Mouse (Mus musculus) liver, embryonic 16.5 days (tissue): ENCODE data around the gene Adck1. TPM values are rescaled to one million over a fixed set of nuclear protein-coding genes. Genes with fewer than 3 reads are reported as not detected.

Experiments
- ATAC-seq: fragments of 200-750 bp; cut with Nextera tagmentation; 2 replicates; pipeline ENCODE4 v1.8.0; 2017; ENCODE audit warnings: low read depth, mild to moderate bottlenecking, moderate number of reproducible peaks, moderate library complexity
- H3K27ac ChIP-seq: fragments of 300-500 bp; sonication (generic); 2 replicates; pipeline ENCODE4 v1.5.1; 2014; ENCODE audit warnings: mild to moderate bottlenecking, low read length
- H3K27me3 ChIP-seq: fragments of 300-500 bp; sonication (generic); 2 replicates; pipeline ENCODE4 v1.6.1; 2014; ENCODE audit warnings: low read depth, low read length, mixed read lengths; ENCODE audit not compliant: control insufficient read depth, insufficient read depth
- H3K36me3 ChIP-seq: fragments of 300-500 bp; sonication (generic); 2 replicates; pipeline ENCODE4 v1.6.1; 2014; ENCODE audit warnings: mild to moderate bottlenecking; ENCODE audit not compliant: control insufficient read depth, insufficient read depth
- H3K4me1 ChIP-seq: fragments of 300-500 bp; sonication (generic); 2 replicates; pipeline ENCODE4 v1.6.1; 2014; ENCODE audit warnings: low read depth, low read length, mixed read lengths; ENCODE audit not compliant: control insufficient read depth
- H3K4me2 ChIP-seq: fragments of 300-500 bp; sonication (generic); 2 replicates; pipeline ENCODE4 v1.6.1; 2014; ENCODE audit warnings: low read depth, low read length, mixed read lengths
- H3K4me3 ChIP-seq: fragments of 300-500 bp; sonication (generic); 2 replicates; pipeline ENCODE4 v1.5.1; 2014; ENCODE audit warnings: low read depth, mild to moderate bottlenecking, low read length
- H3K9ac ChIP-seq: fragments of 300-500 bp; sonication (generic); 2 replicates; pipeline ENCODE4 v1.6.1; 2014; ENCODE audit warnings: low read depth, low read length
- H3K9me3 ChIP-seq: fragments of 300-500 bp; sonication (generic); replicated peaks from 2 replicates; pipeline ENCODE4 v1.6.1; 2016; ENCODE audit warnings: low read length; ENCODE audit not compliant: control insufficient read depth
- WGBS: fragments of 180-500 bp; shearing (Covaris S2); extraction: QIAGEN DNeasy Blood & Tissue Kit; methylation state at CpG from one replicate; pipeline ENCODE4 v1.1.7; 2014; ENCODE audit not compliant: insufficient replicate concordance; 5-methylcytosine and 5-hydroxymethylcytosine counted together
- polyA plus RNA-seq: library from polyadenylated mRNA; unstranded; fragments of >200 nt; fragmentation: Nextera tagmentation; extraction: Ambion mirVana; gene quantifications from 2 replicates; pipeline ENCODE4 v1.2.1, GENCODE M21; 2015

Adck1 gene
- polyA plus RNA-seq, 1 experiment from 2014 or later, result 5.7 TPM

DNA sequence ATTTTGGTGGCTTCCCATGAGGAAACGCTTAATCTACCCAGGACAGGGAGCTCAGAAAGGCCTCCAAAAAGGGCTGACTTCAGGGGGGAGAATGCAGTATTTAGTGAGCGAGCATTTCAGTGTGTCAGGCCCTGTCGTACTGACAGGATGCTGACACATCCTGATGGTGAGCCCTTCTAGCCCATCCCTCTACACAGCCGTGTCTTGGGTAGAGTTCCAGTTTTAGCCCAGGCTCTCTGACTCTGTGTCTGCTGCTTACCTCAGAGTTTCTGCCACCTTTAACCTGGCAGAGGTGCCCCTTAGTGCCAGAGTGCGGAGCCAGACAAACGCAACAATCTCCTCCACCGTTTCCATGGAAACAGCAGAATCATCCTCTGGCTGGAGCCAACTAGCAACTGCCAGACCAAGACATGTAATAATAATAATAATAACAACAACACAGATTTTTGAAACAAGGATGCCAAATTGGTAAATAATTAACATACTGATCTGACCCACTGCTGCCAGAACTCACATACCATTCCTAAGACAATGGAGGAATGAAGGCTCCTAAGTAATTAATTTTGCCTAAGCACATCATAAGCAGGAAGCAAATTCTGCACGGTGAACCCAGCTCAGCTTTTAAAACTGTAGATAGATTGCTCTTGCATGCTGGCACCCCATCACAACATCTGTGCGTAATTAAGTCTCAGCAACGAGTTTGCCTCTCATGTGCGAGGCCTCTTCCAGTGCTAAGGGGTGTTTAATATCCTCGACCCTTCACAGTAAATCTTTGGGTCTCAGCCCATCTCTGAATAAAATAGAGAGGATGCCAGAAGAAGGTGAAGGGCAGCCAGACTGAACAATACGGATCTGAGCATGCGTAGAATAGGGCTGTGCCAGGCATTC, 81.8 kb downstream of the Adck1 start:
- WGBS, result 77% methylated on average over 14 of the region's 14 CpGs
- ATAC-seq, result no peak

GRCm38 (mm10) chr12:88444040-88444439, 83.7 kb downstream of the Adck1 start:
- WGBS, result 61% methylated on average over 5 of the region's 5 CpGs
- ATAC-seq, result peak; percentile 80
- Histone ChIP-seq H3K27ac (no peak overlapping the region), H3K4me1 (no peaks in the 10 kb centered on the region; the same call in 1 of the 2 replicates), H3K36me3 (no peaks in the 10 kb centered on the region), H3K4me3 (no peak overlapping the region), H3K27me3 (no peaks in the 10 kb centered on the region), H3K9ac (no peak overlapping the region), H3K4me2 (no peak overlapping the region), H3K9me3 (no peaks in the 10 kb centered on the region)

More for the DNA sequence above, 81.8 kb downstream of the Adck1 start:
- Histone ChIP-seq H3K27me3 (no peaks in the 10 kb centered on the region), H3K4me2 (no peak overlapping the region), H3K9ac (no peak overlapping the region), H3K27ac (no peak overlapping the region), H3K4me1 (no peaks in the 10 kb centered on the region; the same call in 1 of the 2 replicates), H3K4me3 (no peak overlapping the region), H3K9me3 (no peaks in the 10 kb centered on the region), H3K36me3 (no peaks in the 10 kb centered on the region)

- H3K9ac ChIP-seq, result no peak overlapping the region
- 83% methylated on average over 3 of the region's 3 CpGs for WGBS
- H3K4me2 ChIP-seq, result no peak overlapping the region
- no peak overlapping the region for H3K27ac ChIP-seq
- no peaks in the 10 kb centered on the region; the same call in 1 of the 2 replicates for H3K4me1 ChIP-seq
- no peak overlapping the region for H3K4me3 ChIP-seq
- H3K36me3 ChIP-seq, result no peaks in the 10 kb centered on the region
- no peaks in the 10 kb centered on the region for H3K27me3 ChIP-seq
- H3K9me3 ChIP-seq, result no peaks in the 10 kb centered on the region
- ATAC-seq, result no peak
Observed at GRCm38 (mm10) chr12:88445471-88445870, 85.1 kb downstream of the Adck1 start.

DNA sequence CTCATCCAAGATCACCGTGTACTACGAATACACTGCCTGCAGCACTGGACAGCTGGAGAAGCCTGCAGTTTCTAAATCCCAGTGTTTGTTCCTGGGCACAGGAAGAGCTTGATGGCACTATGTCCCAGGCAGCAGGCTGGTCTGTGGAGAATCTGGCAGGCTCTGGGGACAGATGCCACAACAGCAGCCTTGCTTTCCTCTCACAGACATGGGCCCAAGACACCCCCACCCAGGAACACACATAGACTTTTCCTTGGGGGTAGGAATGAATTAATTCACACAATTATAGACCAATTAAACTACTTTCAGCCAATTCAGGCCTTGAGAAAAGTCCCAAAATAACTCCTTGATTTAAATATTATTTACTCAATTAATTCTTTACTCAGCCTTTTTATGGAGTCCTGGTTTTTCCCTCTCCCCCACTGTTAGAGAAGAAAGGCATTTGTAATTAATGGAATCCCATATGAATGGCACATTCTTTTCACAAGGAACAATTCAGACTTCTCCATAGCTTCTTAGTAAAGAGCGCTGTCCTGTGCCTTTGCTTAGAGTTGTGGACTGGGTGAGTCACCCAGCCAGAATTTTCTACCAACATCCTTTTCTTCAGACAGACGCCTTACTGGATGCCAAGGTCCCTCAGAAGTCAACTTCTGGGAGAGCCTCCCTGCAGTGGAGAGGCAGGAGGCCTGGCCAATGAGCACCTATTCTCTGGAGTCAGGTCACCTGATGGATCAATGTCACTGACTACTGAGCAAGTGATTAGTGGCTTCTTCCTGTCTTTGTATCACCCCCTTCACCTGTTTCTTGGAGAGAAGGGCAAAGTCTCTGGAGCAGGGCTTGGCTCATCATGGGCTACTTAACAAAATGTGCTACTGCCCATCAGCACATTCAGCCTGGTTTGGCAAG, 90.6 kb downstream of the Adck1 start:
- no peak for ATAC-seq
- WGBS, result 68% methylated on average over 4 of the region's 4 CpGs
- H3K27me3 ChIP-seq, result no peaks in the 10 kb centered on the region
- H3K9me3 ChIP-seq, result no peaks in the 10 kb centered on the region
- H3K4me2 ChIP-seq, result no peak overlapping the region
- no peaks in the 10 kb centered on the region for H3K4me1 ChIP-seq
- H3K27ac ChIP-seq, result no peak overlapping the region
- no peak overlapping the region for H3K4me3 ChIP-seq
- H3K9ac ChIP-seq, result no peak overlapping the region
- no peaks in the 10 kb centered on the region for H3K36me3 ChIP-seq

- no peaks in the 10 kb centered on the region for H3K36me3 ChIP-seq
- WGBS, result 57% methylated on average over 12 of the region's 12 CpGs
- no peaks in the 10 kb centered on the region for H3K9me3 ChIP-seq
- H3K4me3 ChIP-seq, result no peak overlapping the region
- H3K4me2 ChIP-seq, result no peak overlapping the region
- H3K27ac ChIP-seq, result no peak overlapping the region
- H3K9ac ChIP-seq, result no peak overlapping the region
- ATAC-seq, result no peak
- no peaks in the 10 kb centered on the region; the same call in 1 of the 2 replicates for H3K4me1 ChIP-seq
- H3K27me3 ChIP-seq, result no peaks in the 10 kb centered on the region
Observed at GRCm38 (mm10) chr12:88454701-88455410, 94.5 kb downstream of the Adck1 start.

GRCm38 (mm10) chr12:88457021-88457420, 96.7 kb downstream of the Adck1 start:
- H3K27ac ChIP-seq, result no peak overlapping the region
- H3K4me2 ChIP-seq, result no peak overlapping the region
- no peak for ATAC-seq
- no peaks in the 10 kb centered on the region; the same call in 1 of the 2 replicates for H3K4me1 ChIP-seq
- H3K27me3 ChIP-seq, result no peaks in the 10 kb centered on the region
- WGBS, result 66% methylated on average over 1 of the region's 1 CpGs
- no peak overlapping the region for H3K4me3 ChIP-seq
- no peaks in the 10 kb centered on the region for H3K36me3 ChIP-seq
- H3K9ac ChIP-seq, result no peak overlapping the region
- H3K9me3 ChIP-seq, result no peaks in the 10 kb centered on the region

- Histone ChIP-seq H3K4me3 (no peak overlapping the region), H3K4me1 (no peaks in the 10 kb centered on the region; the same call in 1 of the 2 replicates), H3K27me3 (no peaks in the 10 kb centered on the region), H3K9ac (no peak overlapping the region), H3K27ac (no peak overlapping the region), H3K9me3 (no peaks in the 10 kb centered on the region), H3K36me3 (no peaks in the 10 kb centered on the region), H3K4me2 (no peak overlapping the region)
- no peak for ATAC-seq
- WGBS, result 86% methylated on average over 12 of the region's 12 CpGs
Observed at GRCm38 (mm10) chr12:88458936-88459335, 98.6 kb downstream of the Adck1 start.

- no peak overlapping the region for H3K27ac ChIP-seq
- no peaks in the 10 kb centered on the region for H3K9me3 ChIP-seq
- WGBS, result 40% methylated on average over 1 of the region's 1 CpGs
- H3K4me1 ChIP-seq, result no peaks in the 10 kb centered on the region; the same call in 1 of the 2 replicates
- H3K4me2 ChIP-seq, result no peak overlapping the region
- no peak overlapping the region for H3K9ac ChIP-seq
- peak; percentile 47 for ATAC-seq
- H3K27me3 ChIP-seq, result no peaks in the 10 kb centered on the region
- H3K36me3 ChIP-seq, result no peaks in the 10 kb centered on the region
- no peak overlapping the region for H3K4me3 ChIP-seq
Observed at GRCm38 (mm10) chr12:88459461-88459860, 99.1 kb downstream of the Adck1 start.
